Mouse (Mus musculus) limb, embryonic 11.5 days (tissue): Measurements from ENCODE around the gene Lamp2. TPM values are rescaled to one million over a fixed set of nuclear protein-coding genes. Genes with fewer than 3 reads are reported as not detected.

ENCODE experiments used
- ATAC-seq: fragments of 200-750 bp; cut with Nextera tagmentation; 2 replicates; pipeline ENCODE4 v1.8.0; 2017; ENCODE audit warnings: low read depth; ENCODE audit not compliant: insufficient number of reproducible peaks, low FRiP score, low TSS enrichment
- DNase-seq: peaks from one replicate; pipeline ENCODE4 v3.0.0-alpha.2; 2015; ENCODE audit warnings: low spot score
- H3K27ac ChIP-seq: fragments of 300-500 bp; sonication (generic); replicated peaks from 2 replicates; pipeline ENCODE4 v1.5.1; 2014; ENCODE audit warnings: low read depth, mild to moderate bottlenecking, low read length
- H3K27me3 ChIP-seq: fragments of 300-500 bp; sonication (generic); 2 replicates; pipeline ENCODE4 v1.6.1; 2014; ENCODE audit warnings: mild to moderate bottlenecking, low read length, mixed read lengths; ENCODE audit not compliant: control insufficient read depth, insufficient read depth
- H3K36me3 ChIP-seq: fragments of 300-500 bp; sonication (generic); 2 replicates; pipeline ENCODE4 v1.6.1; 2014; ENCODE audit warnings: mild to moderate bottlenecking, low read length, moderate library complexity, mixed read lengths; ENCODE audit not compliant: control insufficient read depth, insufficient read depth
- H3K4me1 ChIP-seq: fragments of 300-500 bp; sonication (generic); 2 replicates; pipeline ENCODE4 v1.6.1; 2014; ENCODE audit warnings: low read length, mixed read lengths; ENCODE audit not compliant: control insufficient read depth, insufficient read depth
- H3K4me2 ChIP-seq: fragments of 300-500 bp; sonication (generic); 2 replicates; pipeline ENCODE4 v1.6.1; 2014; ENCODE audit warnings: low read depth, mild to moderate bottlenecking, moderate library complexity; ENCODE audit not compliant: severe bottlenecking
- H3K4me3 ChIP-seq: fragments of 300-500 bp; sonication (generic); 2 replicates; pipeline ENCODE4 v1.5.1; 2014; ENCODE audit warnings: low read depth, low read length
- H3K9ac ChIP-seq: fragments of 300-500 bp; sonication (generic); 2 replicates; pipeline ENCODE4 v1.6.1; 2014; ENCODE audit warnings: mild to moderate bottlenecking, low read length
- H3K9me3 ChIP-seq: fragments of 300-500 bp; sonication (generic); 2 replicates; pipeline ENCODE4 v1.6.1; 2016; ENCODE audit warnings: low read length; ENCODE audit not compliant: control insufficient read depth
- WGBS: fragments of 180-500 bp; shearing (Covaris S2); extraction: QIAGEN DNeasy Blood & Tissue Kit; methylation state at CpG from one replicate; pipeline ENCODE4 v1.1.7; 2014; 5-methylcytosine and 5-hydroxymethylcytosine counted together
- polyA plus RNA-seq: library from polyadenylated mRNA; unstranded; fragments of >200 nt; fragmentation: Nextera tagmentation; extraction: Ambion mirVana; gene quantifications from 2 replicates; pipeline ENCODE4 v1.2.1, GENCODE M21; 2014

Gene Lamp2
- polyA plus RNA-seq, 1 experiment from 2014 or later, result 88.4 TPM

GRCm38 (mm10) chrX:38445705-38446104 is 10.5 kb downstream of the Lamp2 start:
- 69% methylated on average over 1 of the region's 1 CpGs for WGBS
- Histone ChIP-seq H3K9ac (no peak overlapping the region), H3K4me1 (no peaks in the 10 kb centered on the region), H3K4me3 (no peak overlapping the region), H3K36me3 (no peaks in the 10 kb centered on the region; the same call in 1 of the 2 replicates), H3K27me3 (no peaks in the 10 kb centered on the region), H3K4me2 (no peak overlapping the region), H3K27ac (no peak overlapping the region), H3K9me3 (no peaks in the 10 kb centered on the region)
- DNase-seq (no peak), ATAC-seq (no peak)

- Histone ChIP-seq H3K27ac (no peak overlapping the region), H3K36me3 (no peaks in the 10 kb centered on the region), H3K4me3 (no peak overlapping the region), H3K9me3 (no peaks in the 10 kb centered on the region), H3K4me2 (no peak overlapping the region), H3K4me1 (no peaks in the 10 kb centered on the region), H3K27me3 (no peaks in the 10 kb centered on the region), H3K9ac (no peak overlapping the region)
- no peak for DNase-seq
- 86% methylated on average over 1 of the region's 1 CpGs for WGBS
- no peak for ATAC-seq
These were observed 13.8 kb downstream of the Lamp2 start for GRCm38 (mm10) chrX:38442425-38442824.

- DNase-seq (no peak), ATAC-seq (no peak)
- no peaks in the 10 kb centered on the region for H3K36me3 ChIP-seq
- no peak overlapping the region for H3K4me3 ChIP-seq
- no peaks in the 10 kb centered on the region for H3K9me3 ChIP-seq
- 66% methylated on average over 2 of the region's 2 CpGs for WGBS
- H3K27me3 ChIP-seq, result no peaks in the 10 kb centered on the region
- H3K4me1 ChIP-seq, result no peaks in the 10 kb centered on the region
- H3K9ac ChIP-seq, result no peak overlapping the region
- H3K27ac ChIP-seq, result no peak overlapping the region
- H3K4me2 ChIP-seq, result no peak overlapping the region
These were observed 16.6 kb downstream of the Lamp2 start for GRCm38 (mm10) chrX:38439629-38440028.

GRCm38 (mm10) chrX:38438147-38438791 is 18.0 kb downstream of the Lamp2 start:
- Histone ChIP-seq H3K36me3 (no peaks in the 10 kb centered on the region), H3K9me3 (no peaks in the 10 kb centered on the region), H3K4me1 (no peaks in the 10 kb centered on the region), H3K9ac (no peak overlapping the region), H3K27ac (no peak overlapping the region), H3K4me3 (no peak overlapping the region), H3K4me2 (no peak overlapping the region), H3K27me3 (no peaks in the 10 kb centered on the region)
- ATAC-seq (no peak), DNase-seq (peak; percentile 77)
- WGBS, result 56% methylated on average over 7 of the region's 7 CpGs

GRCm38 (mm10) chrX:38429455-38429854 is 26.8 kb downstream of the Lamp2 start:
- Histone ChIP-seq H3K27ac (no peak overlapping the region), H3K4me1 (no peaks in the 10 kb centered on the region), H3K9me3 (no peaks in the 10 kb centered on the region), H3K9ac (no peak overlapping the region), H3K4me2 (no peak overlapping the region), H3K27me3 (no peaks in the 10 kb centered on the region), H3K36me3 (no peaks in the 10 kb centered on the region), H3K4me3 (no peak overlapping the region)
- ATAC-seq (no peak), DNase-seq (no peak)
- WGBS, result 88% methylated on average over 4 of the region's 4 CpGs

GRCm38 (mm10) chrX:38428818-38429440 is 27.3 kb downstream of the Lamp2 start:
- ATAC-seq (no peak), DNase-seq (no peak)
- Histone ChIP-seq H3K9me3 (no peaks in the 10 kb centered on the region), H3K9ac (no peak overlapping the region), H3K27me3 (no peaks in the 10 kb centered on the region), H3K36me3 (no peaks in the 10 kb centered on the region), H3K4me3 (no peak overlapping the region), H3K4me1 (no peaks in the 10 kb centered on the region), H3K4me2 (no peak overlapping the region), H3K27ac (no peak overlapping the region)
- WGBS, result 81% methylated on average over 3 of the region's 3 CpGs

- no peak for ATAC-seq
- Histone ChIP-seq H3K36me3 (no peaks in the 10 kb centered on the region), H3K27ac (no peak overlapping the region), H3K9ac (no peak overlapping the region), H3K4me2 (no peak overlapping the region), H3K9me3 (no peaks in the 10 kb centered on the region), H3K4me3 (no peak overlapping the region), H3K27me3 (no peaks in the 10 kb centered on the region), H3K4me1 (no peaks in the 10 kb centered on the region)
- DNase-seq, result no peak
- 88% methylated on average over 1 of the region's 1 CpGs for WGBS
These were observed 30.2 kb downstream of the Lamp2 start for GRCm38 (mm10) chrX:38426043-38426442.

GRCm38 (mm10) chrX:38423096-38423495 is 33.2 kb downstream of the Lamp2 start:
- Histone ChIP-seq H3K4me3 (no peak overlapping the region), H3K4me2 (no peak overlapping the region), H3K9ac (no peak overlapping the region), H3K27me3 (no peaks in the 10 kb centered on the region), H3K9me3 (no peaks in the 10 kb centered on the region), H3K4me1 (no peaks in the 10 kb centered on the region), H3K36me3 (no peaks in the 10 kb centered on the region), H3K27ac (no peak overlapping the region)
- no peak for DNase-seq
- WGBS, result 93% methylated on average over 3 of the region's 3 CpGs
- no peak for ATAC-seq

- Histone ChIP-seq H3K4me2 (no peak overlapping the region), H3K9ac (no peak overlapping the region), H3K9me3 (no peaks in the 10 kb centered on the region), H3K4me3 (no peak overlapping the region), H3K36me3 (no peaks in the 10 kb centered on the region), H3K4me1 (no peaks in the 10 kb centered on the region), H3K27ac (no peak overlapping the region), H3K27me3 (no peaks in the 10 kb centered on the region)
- ATAC-seq, result no peak
- no peak for DNase-seq
- 73% methylated on average over 3 of the region's 3 CpGs for WGBS
These were observed 33.9 kb downstream of the Lamp2 start for GRCm38 (mm10) chrX:38422396-38422795.
